Mouse (Mus musculus) forebrain, embryonic 10.5 days (tissue): Measurements from ENCODE around the gene Nanog. TPM values are rescaled to one million over a fixed set of nuclear protein-coding genes. Genes with fewer than 3 reads are reported as not detected.
"Not testable (repeated sequence)": the region's sequence is repeated elsewhere in the genome, so short reads cannot be mapped to it uniquely, and the experiment has no call there.

Experiments used
- DNase-seq: peaks from one replicate; pipeline ENCODE4 v3.0.0-alpha.2; 2017; ENCODE audit warnings: low spot score; ENCODE audit errors: extremely low spot score
- H3K27ac ChIP-seq: fragments of 300-500 bp; sonication (generic); 2 replicates; pipeline ENCODE4 v1.5.1; 2016; ENCODE audit warnings: mild to moderate bottlenecking
- H3K27me3 ChIP-seq: fragments of 300-500 bp; sonication (generic); 2 replicates; pipeline ENCODE4 v1.6.1; 2016; ENCODE audit warnings: mild to moderate bottlenecking; ENCODE audit not compliant: poor library complexity, severe bottlenecking
- H3K36me3 ChIP-seq: fragments of 300-500 bp; sonication (generic); replicated peaks from 2 replicates; pipeline ENCODE4 v1.6.1; 2016; ENCODE audit warnings: mild to moderate bottlenecking, moderate library complexity
- H3K4me1 ChIP-seq: fragments of 300-500 bp; sonication (generic); 2 replicates; pipeline ENCODE4 v1.6.1; 2016
- H3K4me3 ChIP-seq: fragments of 300-500 bp; sonication (generic); 2 replicates; pipeline ENCODE4 v1.5.1; 2016; ENCODE audit warnings: mild to moderate bottlenecking, moderate library complexity
- H3K9me3 ChIP-seq: fragments of 300-500 bp; sonication (generic); 2 replicates; pipeline ENCODE4 v1.6.1; 2016; ENCODE audit warnings: mild to moderate bottlenecking, moderate library complexity
- WGBS: fragments of 180-500 bp; shearing (Covaris S2); methylation state at CpG from one replicate; pipeline ENCODE4 v1.1.7; 2016; 5-methylcytosine and 5-hydroxymethylcytosine counted together
- polyA plus RNA-seq: library from polyadenylated mRNA; unstranded; fragments of >200 nt; fragmentation: Nextera tagmentation; extraction: Ambion mirVana; gene quantifications from 2 replicates; pipeline ENCODE4 v1.2.1, GENCODE M21; 2016

Nanog gene
- polyA plus RNA-seq, 1 experiment from 2014 or later = 0.47 TPM

DNA sequence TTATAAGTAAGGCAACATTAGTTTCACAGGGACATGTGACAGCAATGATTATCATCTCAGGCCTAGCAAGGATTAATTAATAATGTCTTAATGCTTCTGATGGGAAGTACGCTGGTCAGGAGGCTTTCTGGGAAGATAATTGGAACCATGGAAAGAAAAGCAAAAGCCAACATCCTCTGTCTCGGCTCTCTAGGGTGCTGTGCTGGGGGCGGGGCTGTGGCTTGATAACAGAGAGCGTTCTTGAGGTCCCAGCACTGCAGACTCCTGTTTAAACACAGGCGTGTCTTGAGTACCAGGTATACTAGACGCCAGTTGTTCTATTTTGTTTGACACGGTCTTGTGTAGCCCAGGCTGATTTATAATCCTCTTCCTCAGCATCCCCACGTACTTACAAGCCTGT lies 34.5 kb upstream of the Nanog start:
- Histone ChIP-seq H3K36me3 (no peaks in the 10 kb centered on the region), H3K9me3 (no peaks in the 10 kb centered on the region), H3K27ac (no peak overlapping the region), H3K27me3 (no peaks in the 10 kb centered on the region), H3K4me3 (no peak overlapping the region), H3K4me1 (peaks cover 9% of the 10 kb centered on the region)
- 63% methylated on average over 8 of the region's 8 CpGs for WGBS
- no peak for DNase-seq

- WGBS = 92% methylated on average over 3 of the region's 3 CpGs
- no peak for DNase-seq
- H3K36me3 ChIP-seq = no peaks in the 10 kb centered on the region
- H3K27me3 ChIP-seq = no peaks in the 10 kb centered on the region
- no peaks in the 10 kb centered on the region for H3K4me1 ChIP-seq
- no peak overlapping the region for H3K4me3 ChIP-seq
- H3K9me3 ChIP-seq = no peaks in the 10 kb centered on the region
- no peak overlapping the region for H3K27ac ChIP-seq
Observed at GRCm38 (mm10) chr6:122682646-122683045, 24.6 kb upstream of the Nanog start.

- Histone ChIP-seq H3K4me3 (no peak overlapping the region), H3K27me3 (no peaks in the 10 kb centered on the region), H3K36me3 (no peaks in the 10 kb centered on the region), H3K9me3 (no peaks in the 10 kb centered on the region), H3K27ac (no peak overlapping the region), H3K4me1 (no peaks in the 10 kb centered on the region)
- DNase-seq = no peak
- 94% methylated on average over 13 of the region's 13 CpGs for WGBS
Observed at GRCm38 (mm10) chr6:122686709-122687108, 20.6 kb upstream of the Nanog start.

DNA sequence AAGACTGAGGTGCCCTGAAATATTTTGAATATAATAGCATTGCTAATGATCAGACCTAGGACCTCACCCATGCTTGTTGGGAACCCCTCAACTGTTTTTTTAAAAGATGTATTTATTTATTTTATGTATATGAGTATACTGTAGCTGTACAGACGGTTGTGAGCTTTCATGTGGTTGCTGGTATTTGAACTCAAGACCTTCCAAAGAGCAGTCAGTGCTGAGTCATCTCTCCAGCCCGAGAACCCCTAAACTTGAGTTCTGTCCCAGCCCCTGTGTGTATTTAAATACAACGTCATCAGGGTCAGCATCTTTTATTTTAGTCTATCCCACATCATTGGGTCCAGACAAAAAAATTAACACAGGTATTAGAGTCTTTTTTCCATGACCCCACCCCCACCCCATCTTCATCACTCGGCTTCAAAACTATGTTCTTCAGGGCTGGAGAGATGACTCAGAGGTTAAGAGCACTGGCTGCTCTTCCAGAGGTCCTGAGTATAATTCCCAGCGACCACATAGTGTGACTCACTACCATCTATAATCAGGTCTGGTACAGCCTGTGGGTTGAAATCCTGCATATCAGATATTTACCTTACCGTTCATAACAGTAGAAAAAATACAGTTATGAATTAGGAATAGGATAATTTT lies 17.8 kb upstream of the Nanog start:
- H3K27me3 ChIP-seq = no peaks in the 10 kb centered on the region
- WGBS = 87% methylated on average over 6 of the region's 6 CpGs

GRCm38 (mm10) chr6:122690082-122690481 lies 17.2 kb upstream of the Nanog start:
- no peaks in the 10 kb centered on the region for H3K36me3 ChIP-seq
- H3K4me3 ChIP-seq = no peak overlapping the region
- no peak overlapping the region for H3K27ac ChIP-seq
- no peaks in the 10 kb centered on the region for H3K9me3 ChIP-seq
- H3K27me3 ChIP-seq = no peaks in the 10 kb centered on the region
- no peak for DNase-seq
- WGBS = 87% methylated on average over 5 of the region's 5 CpGs
- no peaks in the 10 kb centered on the region for H3K4me1 ChIP-seq

More for the DNA sequence above, 17.8 kb upstream of the Nanog start:
- Histone ChIP-seq H3K27ac (no peak overlapping the region), H3K36me3 (no peaks in the 10 kb centered on the region), H3K9me3 (no peaks in the 10 kb centered on the region), H3K4me1 (no peaks in the 10 kb centered on the region), H3K4me3 (no peak overlapping the region)
- no peak for DNase-seq

DNA sequence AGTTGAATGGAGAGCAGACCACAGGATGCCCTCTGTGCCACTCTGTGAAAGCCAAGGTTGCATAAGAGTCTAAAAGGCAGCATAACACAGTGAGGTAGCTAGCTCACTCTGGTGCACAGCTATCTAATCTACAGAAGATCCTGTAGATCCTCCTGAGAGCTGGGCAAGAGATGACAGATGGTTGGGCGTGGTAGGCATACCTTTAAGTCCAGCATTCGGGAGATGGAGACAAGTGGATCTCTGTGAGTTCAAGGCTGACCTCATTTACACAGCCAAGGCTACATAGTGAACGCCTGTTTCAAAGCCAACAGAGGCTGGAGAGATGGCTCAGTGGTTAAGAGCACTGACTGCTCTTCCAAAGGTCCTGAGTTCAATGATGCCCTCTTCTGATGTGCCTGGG lies 11.9 kb upstream of the Nanog start:
- Histone ChIP-seq H3K4me1 (no peaks in the 10 kb centered on the region), H3K9me3 (no peaks in the 10 kb centered on the region), H3K36me3 (no peaks in the 10 kb centered on the region), H3K27ac (no peak overlapping the region), H3K4me3 (no peak overlapping the region), H3K27me3 (no peaks in the 10 kb centered on the region)
- 87% methylated on average over 3 of the region's 3 CpGs for WGBS
- DNase-seq = no peak

- H3K9me3 ChIP-seq, H3K4me3 ChIP-seq, H3K36me3 ChIP-seq, H3K27me3 ChIP-seq, DNase-seq, H3K27ac ChIP-seq: not testable (repeated sequence)
- 88% methylated on average over 2 of the region's 2 CpGs for WGBS
- peaks cover 14% of the 10 kb centered on the region for H3K4me1 ChIP-seq
Observed at GRCm38 (mm10) chr6:122699628-122700027, 7.7 kb upstream of the Nanog start.

GRCm38 (mm10) chr6:122701816-122702215 lies 5.5 kb upstream of the Nanog start:
- Histone ChIP-seq H3K9me3 (no peaks in the 10 kb centered on the region), H3K36me3 (no peaks in the 10 kb centered on the region), H3K4me3 (no peak overlapping the region), H3K27me3 (peaks cover 15% of the 10 kb centered on the region), H3K27ac (peak overlapping the region; percentile 75; the same call in 1 of the 2 replicates), H3K4me1 (peaks cover 14% of the 10 kb centered on the region)
- 84% methylated on average over 5 of the region's 5 CpGs for WGBS
- no peak for DNase-seq

GRCm38 (mm10) chr6:122702480-122703124 lies 4.7 kb upstream of the Nanog start:
- DNase-seq = peak; percentile 29
- H3K9me3 ChIP-seq = no peaks in the 10 kb centered on the region
- WGBS = 4% methylated on average over 20 of the region's 20 CpGs
- H3K4me1 ChIP-seq = peaks cover 21% of the 10 kb centered on the region
- H3K36me3 ChIP-seq = no peaks in the 10 kb centered on the region
- H3K4me3 ChIP-seq = peak overlapping the region; percentile 32
- H3K27me3 ChIP-seq = peaks cover 23% of the 10 kb centered on the region
- H3K27ac ChIP-seq = peak overlapping the region; percentile 75

GRCm38 (mm10) chr6:122703251-122703650 lies 4.0 kb upstream of the Nanog start:
- Histone ChIP-seq H3K9me3 (no peaks in the 10 kb centered on the region), H3K27me3 (peaks cover 30% of the 10 kb centered on the region), H3K4me3 (0 out of 2 replicates have a peak overlapping the region, but pooled peaks have one; percentile 32), H3K36me3 (no peaks in the 10 kb centered on the region), H3K27ac (peak overlapping the region; percentile 75), H3K4me1 (peaks cover 21% of the 10 kb centered on the region)
- DNase-seq = no peak
- WGBS = 17% methylated on average over 6 of the region's 6 CpGs

- WGBS = 8% methylated on average over 1 of the region's 1 CpGs
- no peak for DNase-seq
- Histone ChIP-seq H3K36me3 (no peaks in the 10 kb centered on the region), H3K27ac (0 out of 2 replicates have a peak overlapping the region, but pooled peaks have one; percentile 75), H3K9me3 (no peaks in the 10 kb centered on the region), H3K27me3 (peaks cover 34% of the 10 kb centered on the region), H3K4me1 (peaks cover 21% of the 10 kb centered on the region), H3K4me3 (no peak overlapping the region)
Observed at GRCm38 (mm10) chr6:122703706-122704105, 3.6 kb upstream of the Nanog start.

DNA sequence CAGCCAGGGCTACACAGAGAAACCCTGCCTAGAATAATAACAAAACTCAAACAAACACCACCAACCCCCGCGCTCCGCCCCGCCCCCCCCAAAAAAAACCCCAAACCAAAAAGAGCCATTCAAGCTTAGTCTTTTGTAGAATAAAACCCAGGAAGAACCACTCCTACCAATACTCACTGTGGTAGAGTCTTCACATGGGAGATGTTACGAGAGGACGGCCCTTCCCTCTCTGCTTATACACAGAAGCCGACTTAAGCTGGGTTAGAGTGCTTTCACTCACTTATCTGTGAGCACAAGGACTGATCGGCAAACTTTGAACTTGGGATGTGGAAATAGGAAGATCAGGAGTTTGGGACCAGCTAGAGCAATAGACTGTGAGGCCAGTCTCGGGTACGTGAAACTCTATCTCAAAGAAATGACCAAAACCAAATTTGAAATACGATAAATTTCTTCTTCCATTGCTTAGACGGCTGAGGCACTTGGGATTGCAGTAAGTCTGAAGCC lies 900 bp upstream of the Nanog start:
- DNase-seq = no peak
- Histone ChIP-seq H3K4me1 (peaks cover 21% of the 10 kb centered on the region), H3K4me3 (no peak overlapping the region), H3K36me3 (no peaks in the 10 kb centered on the region), H3K9me3 (no peaks in the 10 kb centered on the region), H3K27ac (no peak overlapping the region), H3K27me3 (peaks cover 38% of the 10 kb centered on the region)
- 73% methylated on average over 12 of the region's 12 CpGs for WGBS

DNA sequence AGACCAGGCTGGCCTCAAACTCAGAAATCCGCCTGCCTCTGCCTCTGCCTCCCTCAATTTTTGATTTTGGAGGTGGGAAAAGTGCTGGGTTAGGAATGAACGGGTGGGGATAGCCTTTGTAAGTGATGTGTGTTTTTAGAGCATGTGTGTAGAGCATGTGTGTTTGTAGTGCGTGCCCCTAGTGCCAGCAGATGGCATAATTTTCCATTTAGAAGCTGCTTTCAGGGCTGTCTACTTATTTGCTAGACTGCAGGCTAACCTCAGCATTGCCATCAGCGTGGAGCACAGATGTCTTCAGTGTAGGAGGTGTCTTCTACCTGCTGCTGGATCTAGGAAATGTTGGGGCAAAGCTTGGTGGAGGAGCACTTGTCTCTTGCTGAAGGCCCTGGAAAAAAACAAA lies 1.5 kb downstream of the Nanog start:
- Histone ChIP-seq H3K4me1 (peaks cover 7% of the 10 kb centered on the region), H3K36me3 (no peaks in the 10 kb centered on the region), H3K4me3 (no peak overlapping the region), H3K27me3 (peaks cover 34% of the 10 kb centered on the region), H3K27ac (no peak overlapping the region), H3K9me3 (no peaks in the 10 kb centered on the region)
- DNase-seq = no peak
- WGBS = 78% methylated on average over 4 of the region's 4 CpGs
